Mouse (Mus musculus) forelimb bud, embryonic 11.5 days (tissue): ENCODE measurements around the gene Slc25a24.

ENCODE experiments used
- DNase-seq: peaks from one replicate; pipeline ENCODE4 v3.0.0-alpha.2; 2012; ENCODE audit warnings: low read depth, low spot score

Gene Slc25a24

DNA sequence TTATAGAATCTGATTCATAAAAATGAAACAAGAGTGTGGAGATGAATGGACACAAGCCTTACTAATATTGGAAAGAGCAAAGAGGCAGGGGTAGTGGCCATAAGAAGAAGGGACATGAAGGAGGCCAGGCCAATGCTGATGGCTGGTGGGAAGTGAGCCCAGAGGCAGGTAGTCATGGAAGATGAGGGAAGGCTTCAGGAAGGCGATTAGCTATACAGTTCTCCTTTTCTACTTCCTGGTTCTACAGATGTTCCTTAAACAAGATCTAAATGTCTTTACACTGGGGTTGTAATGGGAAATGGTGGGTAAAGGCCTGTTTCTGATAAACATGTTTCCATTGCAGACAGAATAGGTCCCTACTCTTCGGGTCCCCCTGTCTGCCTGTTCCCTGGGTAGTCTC lies 46.2 kb downstream of the Slc25a24 start:
- DNase-seq: no peak

DNA sequence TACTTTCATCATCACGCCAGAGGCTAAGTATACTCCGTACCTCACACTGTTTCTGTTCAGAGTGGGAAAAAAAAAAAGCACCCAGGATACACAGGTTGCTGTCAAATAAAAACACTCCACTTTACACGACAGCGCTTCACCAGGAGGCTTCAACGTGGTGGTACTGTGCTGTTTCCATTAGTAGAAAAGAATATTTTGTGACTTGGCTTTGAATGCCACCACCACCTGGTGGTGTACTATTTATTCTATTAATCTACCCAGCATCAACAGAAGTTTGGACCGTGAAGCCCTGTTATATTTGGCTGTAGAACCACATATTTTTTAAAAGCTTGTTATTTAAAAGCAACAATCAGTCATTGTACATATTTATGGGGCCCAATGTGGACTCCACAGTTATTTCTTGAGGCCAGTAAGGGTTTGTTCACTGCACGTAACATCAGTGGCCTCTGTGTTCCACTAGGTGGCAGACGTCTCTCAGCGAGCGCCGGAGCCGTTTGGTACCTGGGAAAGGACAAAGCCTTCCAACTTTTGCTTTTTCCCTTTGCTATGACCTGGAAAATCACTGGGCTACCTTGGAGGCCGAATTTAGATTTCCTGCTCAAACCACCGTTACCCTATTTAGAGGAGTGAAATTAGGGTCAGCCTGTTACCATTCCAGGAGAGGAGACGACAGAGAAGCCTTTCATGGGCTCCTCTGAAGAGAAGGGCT lies 48.3 kb downstream of the Slc25a24 start:
- peak; percentile 70 for DNase-seq

DNA sequence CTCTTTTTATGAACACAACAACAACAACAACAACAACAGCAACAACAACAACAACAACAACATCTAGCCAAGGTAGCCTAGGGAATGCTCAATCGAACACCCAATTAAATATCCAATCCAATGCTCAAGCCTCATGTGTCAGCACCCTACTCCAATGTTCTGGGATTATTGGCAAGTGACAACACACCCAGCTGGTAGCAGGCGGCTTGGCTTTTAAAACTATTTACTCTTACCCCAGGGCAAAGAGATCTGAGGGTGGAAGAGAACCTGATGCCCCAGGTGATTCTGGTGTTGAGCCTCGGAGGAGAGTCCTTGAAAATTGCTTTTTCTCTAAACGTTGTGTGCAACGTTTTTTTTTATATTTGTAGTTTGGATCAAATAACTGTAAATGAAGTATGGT lies 51.4 kb downstream of the Slc25a24 start:
- no peak for DNase-seq

DNA sequence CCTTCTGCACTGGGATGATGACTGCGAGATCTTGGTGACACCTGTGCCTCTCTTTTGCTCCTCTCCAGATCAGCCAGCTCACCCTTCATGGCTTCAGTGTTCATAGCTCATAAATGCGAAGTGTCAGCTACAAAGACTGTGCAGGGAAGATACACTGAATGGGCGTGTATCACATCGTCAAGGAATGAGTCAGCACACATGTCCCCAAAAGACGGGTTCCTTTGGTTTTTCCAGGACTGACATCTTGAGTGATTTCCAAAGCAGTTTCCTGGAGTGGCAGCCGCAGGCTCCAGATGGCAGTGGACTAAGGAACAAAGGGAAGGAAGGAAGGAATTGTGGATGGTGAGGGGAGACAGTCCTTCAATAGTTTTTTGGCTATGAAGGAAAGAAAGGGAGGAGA lies 55.8 kb downstream of the Slc25a24 start:
- DNase-seq: no peak

DNA sequence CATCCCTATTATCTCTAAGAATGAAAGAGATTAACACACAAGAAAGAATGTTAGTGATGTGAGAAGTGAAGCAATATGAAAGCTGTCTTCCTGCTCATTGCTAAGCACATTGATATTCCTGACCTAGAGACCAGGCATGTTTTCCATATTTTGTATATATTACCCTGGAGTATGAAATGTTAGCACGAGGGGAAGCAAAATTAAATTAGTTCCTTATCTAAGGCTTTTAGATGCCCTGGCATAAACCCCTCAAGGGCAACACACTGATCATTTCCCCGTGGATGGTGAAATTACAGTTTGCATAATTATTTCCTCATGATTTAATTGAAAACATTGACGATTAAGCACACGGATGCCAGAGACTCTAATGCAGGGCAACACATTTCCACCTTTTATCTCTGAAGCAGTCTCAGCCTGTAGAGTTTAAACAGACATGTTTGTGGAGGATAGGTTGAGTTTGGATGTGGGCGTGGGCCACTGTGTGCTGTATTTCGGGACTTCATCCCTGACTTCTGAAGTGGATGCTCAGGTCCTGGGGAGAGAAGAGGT lies 56.7 kb downstream of the Slc25a24 start:
- no peak for DNase-seq

DNA sequence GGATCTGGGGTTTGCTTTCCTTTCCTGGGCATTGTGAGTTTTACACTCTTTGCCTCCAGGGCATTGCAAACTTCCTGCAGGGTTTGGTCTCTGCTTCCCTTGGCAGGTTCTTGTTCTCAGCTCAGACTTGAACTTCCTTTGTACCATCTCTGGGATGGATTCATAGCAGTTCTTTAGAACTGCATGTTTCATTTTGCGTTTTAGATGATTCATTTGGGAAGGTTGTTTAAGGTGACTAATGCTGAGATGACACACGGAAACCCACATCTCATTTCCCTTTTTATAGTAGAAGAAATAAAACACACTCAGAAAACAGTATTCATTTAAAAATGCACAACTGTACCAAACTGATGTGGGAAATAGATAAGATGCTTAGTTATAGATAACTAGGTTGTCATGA lies 73.2 kb downstream of the Slc25a24 start:
- no peak for DNase-seq

DNA sequence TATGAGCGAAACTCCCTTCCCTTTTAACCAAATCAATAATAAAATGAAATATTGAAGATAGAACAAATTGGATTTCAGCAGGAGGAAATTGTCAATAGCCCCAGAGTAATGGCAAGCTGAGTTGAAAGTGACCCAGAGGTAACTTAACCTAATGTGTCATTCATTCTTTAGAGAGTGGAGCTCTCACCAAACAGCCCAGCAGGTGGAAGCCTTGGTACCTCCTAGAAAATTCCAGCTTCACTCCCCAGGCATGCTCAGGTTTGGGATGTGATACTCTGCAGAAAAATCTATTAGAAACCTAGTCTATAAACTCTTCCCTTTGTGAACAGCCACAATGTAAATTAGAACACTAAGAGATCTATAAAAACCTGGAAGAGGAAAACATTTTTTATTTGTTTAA lies 76.3 kb downstream of the Slc25a24 start:
- no peak for DNase-seq

DNA sequence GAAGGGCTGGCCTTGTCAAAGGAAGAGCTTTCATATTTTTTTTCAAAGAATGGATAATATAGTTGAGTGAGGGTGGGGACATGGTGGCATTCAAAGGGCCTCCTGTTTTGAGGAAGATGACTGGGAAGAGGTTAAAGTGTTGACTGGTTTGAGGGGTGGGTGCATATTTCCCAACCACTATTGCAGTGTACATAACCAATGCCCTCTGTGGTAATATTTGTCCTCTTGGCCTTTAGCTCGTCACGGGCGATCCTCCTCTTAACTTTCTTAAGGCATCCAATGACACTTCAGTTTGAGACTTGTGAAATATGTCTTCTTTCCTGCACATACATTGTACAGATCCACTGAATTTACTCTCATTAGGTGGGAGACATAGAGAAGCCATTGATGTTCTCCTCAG lies 89.4 kb downstream of the Slc25a24 start:
- no peak for DNase-seq

DNA sequence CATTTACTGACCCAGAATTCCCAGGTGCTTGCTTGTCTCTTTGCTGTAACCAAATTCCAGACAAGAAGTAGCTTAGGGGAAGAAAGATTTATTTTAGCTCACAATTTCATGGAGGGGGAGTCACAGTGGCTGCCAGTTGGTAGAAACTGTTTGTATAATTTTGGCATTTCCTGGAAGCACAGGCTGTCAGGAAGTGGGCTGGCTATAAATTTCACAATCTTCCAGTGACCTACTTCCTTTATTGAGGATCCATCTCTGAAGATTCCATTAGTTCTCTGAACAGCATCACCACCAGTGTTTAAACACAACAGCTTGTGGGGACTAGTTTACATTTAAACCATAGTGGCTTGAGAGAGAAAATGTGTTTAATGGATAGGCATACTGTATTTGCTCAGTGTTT lies 93.4 kb downstream of the Slc25a24 start:
- no peak for DNase-seq
